Comparison of ENCODE assay signal across 9 mouse cellular contexts in genomic region chr3:68789491-68789890, GRCm38 (mm10).
DNase-seq lines count a peak whose midpoint lies in the region; ATAC-seq and TF ChIP-seq lines count a peak whose summit lies in the region.
"Had no signal": no experiment of that assay in that cellular context is flagged by ENCODE, and none has a peak within 500 bp of the region (broad histone marks: within the 10 kb centered on the region; RNA-seq: fewer than 3 reads in every experiment).

No protein-coding gene starts in this region.

- no peaks in the 10 kb centered on the region for H3K9me3 ChIP-seq in heart, postnatal 0 days (replicated peaks; ENCODE audit: control insufficient read depth, low read length)
- H3K9me3 ChIP-seq in lung, postnatal 0 days (ENCODE audit: low read length) = no peaks in the 10 kb centered on the region

- 0 out of 2 replicates have a peak, but pooled peaks cover 5% of the 10 kb centered on the region for H3K4me1 ChIP-seq in heart, postnatal 0 days (ENCODE audit: control insufficient read depth, insufficient read depth)
- no peaks in the 10 kb centered on the region for H3K4me1 ChIP-seq in lung, postnatal 0 days (ENCODE audit: insufficient read depth, low read depth, low read length)

- H3K27ac ChIP-seq in heart, postnatal 0 days (ENCODE audit: low read depth) = no peak overlapping the region
- no peak overlapping the region for H3K27ac ChIP-seq in lung, postnatal 0 days (ENCODE audit: low read length)
- H3K27ac ChIP-seq: embryonic facial prominence, embryonic 10.5 days had no signal

- ATAC-seq in heart, postnatal 0 days (ENCODE audit: insufficient read depth, low read depth) = peak; percentile 36; the same call in 1 of the 2 replicates
- peak; percentile 88 for ATAC-seq in lung, postnatal 0 days
- ATAC-seq: intestine, postnatal 0 days had no signal

- no peak overlapping the region for H3K4me2 ChIP-seq in heart, postnatal 0 days (ENCODE audit: low read depth, low read length)
- no peak overlapping the region for H3K4me2 ChIP-seq in lung, postnatal 0 days (replicated peaks; ENCODE audit: low read depth, low read length)

- 54% methylated on average over 6 of the region's 6 CpGs for WGBS in heart, postnatal 0 days
- 38% methylated on average over 6 of the region's 6 CpGs for WGBS in lung, postnatal 0 days

- DNase-seq in spleen, postnatal 36 days (ENCODE audit: low spot score in 2 of 2) = peak; percentile 17 to 19
- DNase-seq in spleen, postnatal 4 days (ENCODE audit: low spot score in 2 of 2) = no peak
- no peak for DNase-seq in heart, postnatal 0 days (ENCODE audit: low spot score)
- DNase-seq in lung, postnatal 0 days (ENCODE audit: low spot score) = peak; percentile 79
- peak; percentile 47 for DNase-seq in thymus, postnatal 4 days
- no peak for DNase-seq in cerebellum, adult 11 months
- DNase-seq in right cerebral cortex, postnatal 36 days (ENCODE audit: low spot score in 2 of 2) = no peak

- TF ChIP-seq EP300 in heart, postnatal 0 days (IDR thresholded peaks at IDR 0.05; ENCODE audit: low read depth) = no peak
- no peak for TF ChIP-seq EP300 in lung, postnatal 0 days (IDR thresholded peaks at IDR 0.05)

- TF ChIP-seq CTCF in heart, postnatal 0 days (IDR thresholded peaks at IDR 0.05; ENCODE audit: low read depth) = no peak
- TF ChIP-seq CTCF in lung, postnatal 0 days (IDR thresholded peaks at IDR 0.05) = peak; percentile 9; the same call in 1 of the 2 replicates

- H3K27me3 ChIP-seq in heart, postnatal 0 days (ENCODE audit: control insufficient read depth, insufficient read depth, low read length) = no peaks in the 10 kb centered on the region
- no peaks in the 10 kb centered on the region for H3K27me3 ChIP-seq in lung, postnatal 0 days (replicated peaks; ENCODE audit: insufficient read depth, low read length)

- no peaks in the 10 kb centered on the region for H3K36me3 ChIP-seq in heart, postnatal 0 days (replicated peaks; ENCODE audit: control insufficient read depth, insufficient read depth, low read length)
- no peaks in the 10 kb centered on the region for H3K36me3 ChIP-seq in lung, postnatal 0 days (ENCODE audit: insufficient read depth, low read length)
- H3K36me3 ChIP-seq: embryonic facial prominence, embryonic 10.5 days had no signal

- no peak overlapping the region for H3K4me3 ChIP-seq in heart, postnatal 0 days (ENCODE audit: low read depth, low read length)
- no peak overlapping the region for H3K4me3 ChIP-seq in lung, postnatal 0 days (ENCODE audit: low read depth, low read length)
- H3K4me3 ChIP-seq: embryonic facial prominence, embryonic 10.5 days had no signal

- no peak overlapping the region for H3K9ac ChIP-seq in heart, postnatal 0 days (replicated peaks; ENCODE audit: low read depth, low read length)
- no peak overlapping the region for H3K9ac ChIP-seq in lung, postnatal 0 days (replicated peaks; ENCODE audit: low read depth)

Comparison
In these comparisons a context has a peak if more than half of its experiments do, and no peak if none do; other contexts are left out.
1. DNase-seq: peak in spleen, postnatal 36 days (2 of 2), lung, postnatal 0 days (single experiment) and thymus, postnatal 4 days (single experiment); none in spleen, postnatal 4 days (0 of 2), heart, postnatal 0 days (single experiment), cerebellum, adult 11 months (single experiment) and right cerebral cortex, postnatal 36 days (0 of 2).